Mouse (Mus musculus) midbrain, embryonic 10.5 days (tissue): ENCODE results near the gene Ahdc1. TPM values are rescaled to one million over a fixed set of nuclear protein-coding genes. Genes with fewer than 3 reads are reported as not detected.

Experiments
- DNase-seq: peaks from one replicate; pipeline ENCODE4 v3.0.0-alpha.2; 2017; ENCODE audit warnings: low spot score
- H3K27ac ChIP-seq: fragments of 300-500 bp; sonication (generic); replicated peaks from 2 replicates; pipeline ENCODE4 v1.5.1; 2016; ENCODE audit warnings: mild to moderate bottlenecking
- H3K27me3 ChIP-seq: fragments of 300-500 bp; sonication (generic); 2 replicates; pipeline ENCODE4 v1.6.1; 2016; ENCODE audit warnings: low read depth, mild to moderate bottlenecking; ENCODE audit not compliant: poor library complexity, severe bottlenecking
- H3K36me3 ChIP-seq: fragments of 300-500 bp; sonication (generic); 2 replicates; pipeline ENCODE4 v1.6.1; 2016; ENCODE audit warnings: mild to moderate bottlenecking, moderate library complexity
- H3K4me1 ChIP-seq: fragments of 300-500 bp; sonication (generic); 2 replicates; pipeline ENCODE4 v1.6.1; 2016
- H3K4me3 ChIP-seq: fragments of 300-500 bp; sonication (generic); 2 replicates; pipeline ENCODE4 v1.5.1; 2016; ENCODE audit warnings: mild to moderate bottlenecking, moderate library complexity
- H3K9me3 ChIP-seq: fragments of 300-500 bp; sonication (generic); replicated peaks from 2 replicates; pipeline ENCODE4 v1.6.1; 2016; ENCODE audit warnings: mild to moderate bottlenecking
- WGBS: fragments of 180-500 bp; shearing (Covaris S2); methylation state at CpG from one replicate; pipeline ENCODE4 v1.1.7; 2016; 5-methylcytosine and 5-hydroxymethylcytosine counted together
- polyA plus RNA-seq: library from polyadenylated mRNA; unstranded; fragments of >200 nt; fragmentation: Nextera tagmentation; extraction: Ambion mirVana; gene quantifications from 2 replicates; pipeline ENCODE4 v1.2.1, GENCODE M21; 2016

Gene Ahdc1
- polyA plus RNA-seq, 1 experiment from 2014 or later: 5.8 TPM

DNA sequence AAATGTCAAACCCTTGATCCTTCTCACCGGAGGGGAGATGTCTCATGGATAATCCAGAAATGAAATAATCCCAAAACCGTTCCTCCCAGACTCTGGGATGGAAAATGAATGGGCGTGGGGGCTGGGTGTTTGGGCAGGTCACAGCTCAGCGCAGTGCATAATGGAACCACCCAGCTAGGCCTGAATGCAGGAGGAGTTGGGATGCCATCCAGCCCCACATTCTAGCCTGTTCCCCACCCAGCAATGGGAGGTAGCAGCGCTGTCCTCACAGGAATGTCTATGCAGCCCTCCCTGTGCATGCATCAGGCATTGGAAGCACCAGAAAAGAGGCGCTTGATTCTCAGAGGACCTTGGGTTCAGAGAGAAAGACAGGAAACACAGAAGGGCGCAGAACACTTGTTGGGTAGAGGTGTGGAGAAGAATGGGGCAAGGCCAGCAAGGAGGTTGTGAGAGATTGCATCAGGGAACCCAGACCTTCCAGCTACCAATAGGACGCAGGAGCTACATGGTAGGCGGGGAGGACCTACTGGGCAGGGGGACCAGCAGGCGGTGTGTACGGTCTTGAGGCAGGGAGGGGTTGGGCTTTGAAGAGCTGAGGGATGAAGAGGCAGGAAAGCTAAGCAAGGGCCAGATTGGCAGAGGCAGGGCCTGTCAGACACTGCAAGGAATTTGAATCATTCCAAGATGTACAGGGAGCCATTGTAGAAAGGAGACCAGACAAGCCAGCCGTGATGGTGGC, 57.5 kb downstream of the Ahdc1 start:
- H3K4me3 ChIP-seq: no peak overlapping the region
- no peak overlapping the region for H3K27ac ChIP-seq
- WGBS: 86% methylated on average over 12 of the region's 12 CpGs
- no peak for DNase-seq
- peaks cover 81% of the 10 kb centered on the region for H3K36me3 ChIP-seq
- H3K4me1 ChIP-seq: peaks cover 52% of the 10 kb centered on the region
- H3K9me3 ChIP-seq: no peaks in the 10 kb centered on the region
- no peaks in the 10 kb centered on the region; the same call in 1 of the 2 replicates for H3K27me3 ChIP-seq

- 84% methylated on average over 3 of the region's 3 CpGs for WGBS
- no peak overlapping the region for H3K4me3 ChIP-seq
- peak overlapping the region; percentile 10; the same call in 1 of the 2 replicates for H3K27ac ChIP-seq
- no peak for DNase-seq
- H3K27me3 ChIP-seq: no peaks in the 10 kb centered on the region; the same call in 1 of the 2 replicates
- no peaks in the 10 kb centered on the region for H3K9me3 ChIP-seq
- peaks cover 63% of the 10 kb centered on the region for H3K36me3 ChIP-seq
- peaks cover 70% of the 10 kb centered on the region for H3K4me1 ChIP-seq
Measured at GRCm38 (mm10) chr4:133070388-133070787, 59.3 kb downstream of the Ahdc1 start.

DNA sequence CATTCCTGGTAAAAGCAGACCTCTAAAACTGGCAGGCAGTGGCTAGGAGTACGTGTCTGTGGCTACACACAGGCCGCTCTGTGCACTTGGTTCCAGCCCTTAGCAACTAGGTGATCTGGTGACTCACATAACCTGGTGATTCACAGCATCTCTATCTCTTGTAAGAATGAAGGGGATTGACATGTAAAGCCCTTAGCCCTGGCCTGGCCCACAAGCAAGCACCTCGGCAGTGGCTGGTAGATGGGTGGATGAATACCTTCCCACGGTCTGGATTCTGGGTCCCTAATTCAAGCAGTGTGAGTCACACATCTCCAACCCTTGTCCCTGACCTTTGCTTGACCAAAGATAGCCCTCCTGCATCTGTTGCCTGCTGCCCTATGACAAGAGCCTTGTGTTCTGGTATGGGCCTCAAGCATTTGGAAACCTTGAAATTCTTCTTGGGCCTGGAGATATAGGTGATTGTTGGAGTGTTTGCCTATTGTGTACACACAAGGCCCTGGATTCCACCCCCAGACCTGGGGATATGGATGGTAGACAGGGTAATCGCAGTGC, 59.8 kb downstream of the Ahdc1 start:
- DNase-seq: no peak
- no peaks in the 10 kb centered on the region for H3K9me3 ChIP-seq
- peak overlapping the region; percentile 10; the same call in 1 of the 2 replicates for H3K27ac ChIP-seq
- H3K4me1 ChIP-seq: peaks cover 72% of the 10 kb centered on the region
- 95% methylated on average over 5 of the region's 5 CpGs for WGBS
- no peak overlapping the region for H3K4me3 ChIP-seq
- no peaks in the 10 kb centered on the region; the same call in 1 of the 2 replicates for H3K27me3 ChIP-seq
- peaks cover 58% of the 10 kb centered on the region for H3K36me3 ChIP-seq

- Histone ChIP-seq H3K9me3 (no peaks in the 10 kb centered on the region), H3K27ac (peak overlapping the region; percentile 76; the same call in 1 of the 2 replicates), H3K4me1 (peaks cover 84% of the 10 kb centered on the region), H3K27me3 (no peaks in the 10 kb centered on the region; the same call in 1 of the 2 replicates), H3K36me3 (peaks cover 45% of the 10 kb centered on the region), H3K4me3 (no peak overlapping the region)
- 58% methylated on average over 8 of the region's 8 CpGs for WGBS
- no peak for DNase-seq
Measured at GRCm38 (mm10) chr4:133073192-133073591, 62.1 kb downstream of the Ahdc1 start.

DNA sequence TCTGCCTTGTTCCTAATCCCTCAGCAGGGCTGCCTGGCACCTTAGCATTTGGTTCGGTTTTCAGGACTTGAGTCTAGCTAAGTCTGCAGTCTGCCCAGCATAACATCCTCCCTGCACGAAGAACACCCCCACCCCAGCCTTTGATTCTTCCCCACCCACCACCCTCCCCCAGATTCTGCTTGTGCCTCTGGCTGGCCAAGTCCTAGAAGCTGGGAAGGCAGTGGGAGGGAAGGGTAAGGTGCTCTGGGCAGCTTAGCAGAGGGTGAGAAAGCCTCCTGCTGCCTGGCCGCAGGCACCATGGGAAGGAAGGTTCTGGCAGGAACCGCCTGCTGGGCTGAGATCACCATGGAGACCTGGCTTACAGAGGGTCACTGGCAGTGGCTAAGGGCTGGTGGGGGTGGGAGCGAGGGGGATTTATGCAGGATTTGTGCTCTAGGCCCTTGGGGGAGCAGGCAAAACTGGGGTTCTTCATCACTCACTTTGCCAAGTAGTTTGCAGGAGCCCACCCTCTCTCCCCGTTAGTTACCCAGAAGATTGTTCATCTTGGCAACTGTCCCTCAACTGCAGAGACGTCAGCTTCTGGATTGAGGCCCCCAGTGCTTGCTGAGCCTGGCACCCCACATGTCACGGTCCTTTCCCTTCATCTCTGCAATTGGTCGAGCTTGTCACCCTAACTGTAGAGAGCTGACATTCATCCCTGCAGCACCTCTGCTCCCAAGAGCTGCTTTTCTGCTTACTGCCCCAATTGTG, 63.2 kb downstream of the Ahdc1 start:
- Histone ChIP-seq H3K27me3 (no peaks in the 10 kb centered on the region; the same call in 1 of the 2 replicates), H3K4me3 (peak overlapping the region; percentile 8; the same call in 1 of the 2 replicates), H3K9me3 (no peaks in the 10 kb centered on the region), H3K4me1 (peaks cover 85% of the 10 kb centered on the region), H3K36me3 (peaks cover 49% of the 10 kb centered on the region), H3K27ac (peak overlapping the region; percentile 76)
- peak; percentile 59 for DNase-seq
- 15% methylated on average over 9 of the region's 9 CpGs for whole genome bisulfite sequencing

DNA sequence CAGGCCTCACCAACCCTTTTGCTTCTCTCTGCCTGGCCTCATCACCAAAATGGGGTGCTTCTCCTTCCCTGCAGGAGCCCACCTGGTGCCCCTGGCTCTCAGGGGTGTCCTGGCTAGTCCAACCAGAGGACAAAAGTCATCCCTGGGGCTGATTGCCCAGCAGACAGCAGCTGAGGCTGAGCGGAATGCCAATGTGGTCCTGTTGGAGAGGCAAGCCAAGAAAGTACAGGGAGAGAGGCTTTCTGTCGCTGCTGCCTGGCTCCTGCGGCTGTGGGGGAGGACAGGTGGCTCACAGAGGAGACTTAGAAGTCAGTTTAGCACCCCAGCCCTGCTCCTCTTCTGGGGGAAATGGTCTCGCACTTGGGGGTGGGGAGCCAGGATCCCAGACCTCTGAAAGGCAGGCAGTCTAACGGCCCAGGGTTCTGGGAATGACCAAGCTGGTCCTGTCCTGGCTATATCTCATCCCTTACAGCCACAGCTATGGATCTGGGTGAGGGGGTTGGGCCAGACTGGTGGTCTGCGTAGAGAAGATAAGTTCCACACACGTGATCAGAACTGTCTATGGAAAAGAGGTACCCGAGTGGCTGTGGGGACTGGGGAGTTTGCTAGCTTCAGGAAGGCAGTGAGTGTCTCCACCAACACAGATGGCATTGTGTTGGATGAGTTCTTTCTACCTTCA, 64.0 kb downstream of the Ahdc1 start:
- Histone ChIP-seq H3K9me3 (no peaks in the 10 kb centered on the region), H3K36me3 (peaks cover 43% of the 10 kb centered on the region), H3K27me3 (no peaks in the 10 kb centered on the region; the same call in 1 of the 2 replicates), H3K4me1 (peaks cover 86% of the 10 kb centered on the region), H3K27ac (peak overlapping the region; percentile 76), H3K4me3 (no peak overlapping the region)
- WGBS: 65% methylated on average over 8 of the region's 8 CpGs
- no peak for DNase-seq

DNA sequence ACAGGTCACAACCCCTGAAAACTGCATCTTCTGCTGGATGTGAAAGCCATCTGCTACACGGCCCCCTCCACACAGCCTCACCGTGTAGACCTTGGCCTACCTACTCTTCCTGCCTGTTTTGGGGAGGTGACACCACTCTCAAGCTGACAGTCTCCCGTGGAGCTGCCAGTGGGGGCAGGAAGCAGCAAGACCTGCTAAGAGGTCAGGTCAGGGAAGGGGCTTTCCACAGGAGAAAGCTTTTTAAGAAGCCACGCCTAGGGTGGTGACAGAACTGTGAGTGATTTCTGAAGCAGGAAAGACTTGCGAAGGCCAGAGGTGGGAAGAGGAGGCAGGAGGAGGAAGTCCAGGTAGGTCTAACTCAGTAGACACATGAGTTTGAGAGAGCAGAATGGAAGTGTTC, 67.9 kb downstream of the Ahdc1 start:
- Histone ChIP-seq H3K9me3 (no peaks in the 10 kb centered on the region), H3K36me3 (peaks cover 23% of the 10 kb centered on the region), H3K27me3 (no peaks in the 10 kb centered on the region), H3K4me1 (peaks cover 54% of the 10 kb centered on the region), H3K4me3 (no peak overlapping the region), H3K27ac (0 out of 2 replicates have a peak overlapping the region, but pooled peaks have one; percentile 39)
- 64% methylated on average over 5 of the region's 5 CpGs for WGBS
- no peak for DNase-seq

- 0 out of 2 replicates have a peak overlapping the region, but pooled peaks have one; percentile 39 for H3K27ac ChIP-seq
- no peak overlapping the region for H3K4me3 ChIP-seq
- H3K27me3 ChIP-seq: peaks cover 5% of the 10 kb centered on the region
- WGBS: 50% methylated on average over 7 of the region's 7 CpGs
- H3K4me1 ChIP-seq: peaks cover 54% of the 10 kb centered on the region
- no peaks in the 10 kb centered on the region for H3K9me3 ChIP-seq
- peaks cover 23% of the 10 kb centered on the region for H3K36me3 ChIP-seq
- no peak for DNase-seq
Measured at GRCm38 (mm10) chr4:133079416-133080113, 68.5 kb downstream of the Ahdc1 start.

DNA sequence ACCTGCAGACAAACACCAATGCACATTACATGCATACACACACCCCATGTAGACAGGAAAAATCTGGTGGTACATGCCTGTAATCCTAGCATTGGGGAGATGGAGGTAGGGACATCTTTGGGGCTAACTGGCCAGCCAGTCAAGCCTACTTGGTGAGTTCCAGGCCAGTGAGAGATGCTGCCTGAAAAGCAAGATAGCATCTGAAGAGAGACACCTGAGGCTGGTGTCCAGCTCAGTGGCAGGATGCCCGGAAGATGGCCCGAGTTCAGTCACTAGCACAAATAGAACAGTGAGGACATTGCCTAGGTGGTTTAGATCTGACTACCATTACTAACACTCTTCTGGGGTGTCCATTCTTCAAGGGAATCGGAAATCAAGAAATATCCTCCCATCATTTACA, 69.8 kb downstream of the Ahdc1 start:
- Histone ChIP-seq H3K9me3 (no peaks in the 10 kb centered on the region), H3K27me3 (peaks cover 18% of the 10 kb centered on the region), H3K4me3 (no peak overlapping the region), H3K36me3 (peaks cover 23% of the 10 kb centered on the region), H3K4me1 (peaks cover 56% of the 10 kb centered on the region), H3K27ac (no peak overlapping the region)
- DNase-seq: no peak
- whole genome bisulfite sequencing: over 99% methylated on average over 3 of the region's 3 CpGs

DNA sequence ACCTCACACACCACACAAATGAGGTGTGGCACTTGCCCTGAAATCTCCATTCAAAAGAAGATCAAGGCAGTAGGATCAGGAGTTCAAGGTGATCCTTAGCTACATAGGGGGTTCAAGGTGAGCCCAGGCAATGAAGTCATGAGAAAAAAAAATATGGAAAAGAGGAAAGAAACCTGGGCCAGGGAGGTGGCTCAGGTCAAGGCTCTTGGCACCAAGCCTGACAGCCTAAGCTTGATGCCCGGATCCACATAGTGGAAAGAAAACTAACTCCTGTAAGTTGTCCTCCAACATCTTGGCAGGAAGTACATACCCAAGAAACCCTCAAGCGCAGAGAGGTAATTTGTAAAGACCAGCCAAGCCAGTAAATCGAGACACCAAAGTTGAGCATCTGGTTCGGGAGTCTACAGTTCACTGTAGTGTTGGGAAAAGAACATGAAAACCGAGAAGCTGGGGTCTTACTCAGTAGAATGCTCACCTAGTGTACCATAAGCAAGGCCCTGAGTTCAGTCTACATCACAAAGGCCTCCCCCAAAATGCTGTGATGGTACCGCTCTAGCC, 71.2 kb downstream of the Ahdc1 start:
- Histone ChIP-seq H3K27me3 (peaks cover 32% of the 10 kb centered on the region), H3K4me1 (peaks cover 58% of the 10 kb centered on the region), H3K4me3 (no peak overlapping the region), H3K9me3 (no peaks in the 10 kb centered on the region), H3K27ac (no peak overlapping the region), H3K36me3 (peaks cover 20% of the 10 kb centered on the region)
- no peak for DNase-seq
- 93% methylated on average over 6 of the region's 6 CpGs for WGBS

DNA sequence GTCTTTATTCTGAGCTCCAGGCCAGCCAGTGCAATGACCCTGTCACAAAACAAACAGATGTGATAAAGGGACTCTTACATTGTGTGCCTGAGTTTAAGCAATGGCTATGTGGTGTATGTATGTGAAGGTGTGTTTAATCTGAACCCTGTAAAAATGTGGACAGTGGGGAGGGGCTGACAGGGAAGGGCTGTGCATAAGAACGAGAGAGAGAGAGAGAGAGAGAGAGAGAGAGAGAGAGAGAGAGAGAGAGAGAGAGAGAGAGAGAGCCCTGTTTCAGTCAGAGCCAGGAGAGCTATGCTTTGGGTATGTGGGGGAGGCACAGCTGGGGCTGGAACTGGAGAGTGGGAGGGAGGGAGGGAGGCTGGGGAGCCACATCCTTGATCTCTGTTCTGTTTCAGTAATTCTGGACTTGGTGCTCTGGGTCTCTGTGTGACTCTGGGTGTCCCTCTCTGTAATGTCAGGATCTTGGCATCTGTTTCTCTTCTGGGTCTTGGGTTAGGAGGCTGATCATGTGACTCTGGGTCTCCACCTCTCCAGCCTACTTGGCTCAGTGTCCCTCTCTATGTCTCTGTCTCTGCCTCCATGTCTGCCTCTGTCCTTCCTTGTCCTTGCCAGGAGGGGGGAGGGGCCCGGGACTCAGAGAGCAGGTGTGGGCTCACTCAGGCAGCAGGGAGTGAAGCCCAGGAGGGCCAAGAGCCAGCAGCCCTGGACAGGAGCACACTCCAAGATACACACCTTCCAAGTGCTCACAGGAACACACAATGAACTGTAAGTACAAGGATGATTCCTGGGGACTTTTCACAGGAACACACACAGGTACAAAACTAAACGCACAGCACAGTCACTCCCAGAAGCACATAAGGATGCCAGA, 73.2 kb downstream of the Ahdc1 start:
- no peak overlapping the region for H3K27ac ChIP-seq
- H3K9me3 ChIP-seq: no peaks in the 10 kb centered on the region
- DNase-seq: no peak
- WGBS: 34% methylated on average over 3 of the region's 3 CpGs
- peaks cover 51% of the 10 kb centered on the region for H3K4me1 ChIP-seq
- H3K27me3 ChIP-seq: peaks cover 40% of the 10 kb centered on the region
- H3K4me3 ChIP-seq: no peak overlapping the region
- 0 out of 2 replicates have a peak, but pooled peaks cover 7% of the 10 kb centered on the region for H3K36me3 ChIP-seq
